Mouse (Mus musculus) heart, postnatal 10 days (tissue): ENCODE measurements around the gene Ttyh2. TPM values are rescaled to one million over a fixed set of nuclear protein-coding genes. Genes with fewer than 3 reads are reported as not detected.

ENCODE experiments used
- DNase-seq, 2 experiments: peaks; one replicate each; pipeline ENCODE4 v3.0.0; 2021
- intact Hi-C: fragments of 180-260 bp; cut with DNase I; formaldehyde crosslinking; loops from one replicate; pipeline ENCODE4 v1.15.1; 2025
- total RNA-seq, 2 experiments: library from RNA; stranded (reverse); gene quantifications; 2 replicates each; pipeline ENCODE4 v1.2.3; 2021

Gene Ttyh2
- total RNA-seq, 2 experiments from 2014 or later: 25.2 to 26.3 TPM

GRCm38 (mm10) chr11:114736111-114736510 lies 60.9 kb downstream of the Ttyh2 start:
- intact Hi-C loops: loop anchor here (2.0 kb wide), 1 partner anchor 59 kb away; no protein-coding TSS in a partner anchor
- no peak for DNase-seq

- intact Hi-C loops: loop anchor here (2.0 kb wide), 1 partner anchor 60 kb away; no protein-coding TSS in a partner anchor
- DNase-seq: peak; percentile 63 to 79
Observed at GRCm38 (mm10) chr11:114736913-114737624, 61.8 kb downstream of the Ttyh2 start.

DNA sequence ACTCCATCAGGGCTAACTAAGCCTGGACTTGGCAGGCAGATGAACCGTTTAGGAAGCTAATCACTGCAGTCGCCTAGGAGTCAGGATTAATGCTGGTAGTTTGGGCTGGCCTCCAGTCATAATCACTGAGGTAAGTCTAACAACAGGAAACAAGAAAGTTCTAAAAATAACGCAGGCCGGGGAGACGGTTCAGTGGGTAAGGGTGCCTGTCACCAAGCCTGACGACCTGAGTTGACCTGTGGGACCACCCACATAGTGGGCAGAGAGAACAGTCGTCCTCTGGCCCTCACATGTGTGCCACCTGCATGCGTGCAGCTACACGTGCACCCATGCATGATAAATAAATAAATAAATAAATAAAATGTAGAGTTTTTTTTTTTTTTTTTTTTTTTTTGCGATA lies 65.4 kb downstream of the Ttyh2 start:
- intact Hi-C loops: no loop called here
- DNase-seq: peak; percentile 38 to 43

GRCm38 (mm10) chr11:114741451-114741850 lies 66.2 kb downstream of the Ttyh2 start:
- no peak for DNase-seq
- intact Hi-C loops: no loop called here

- intact Hi-C loops: loop anchor here (1.0 kb wide), 1 partner anchor 44 kb away; no protein-coding TSS in a partner anchor
- peak; percentile 93 to 97 for DNase-seq
Observed at GRCm38 (mm10) chr11:114745134-114745533, 69.9 kb downstream of the Ttyh2 start.

DNA sequence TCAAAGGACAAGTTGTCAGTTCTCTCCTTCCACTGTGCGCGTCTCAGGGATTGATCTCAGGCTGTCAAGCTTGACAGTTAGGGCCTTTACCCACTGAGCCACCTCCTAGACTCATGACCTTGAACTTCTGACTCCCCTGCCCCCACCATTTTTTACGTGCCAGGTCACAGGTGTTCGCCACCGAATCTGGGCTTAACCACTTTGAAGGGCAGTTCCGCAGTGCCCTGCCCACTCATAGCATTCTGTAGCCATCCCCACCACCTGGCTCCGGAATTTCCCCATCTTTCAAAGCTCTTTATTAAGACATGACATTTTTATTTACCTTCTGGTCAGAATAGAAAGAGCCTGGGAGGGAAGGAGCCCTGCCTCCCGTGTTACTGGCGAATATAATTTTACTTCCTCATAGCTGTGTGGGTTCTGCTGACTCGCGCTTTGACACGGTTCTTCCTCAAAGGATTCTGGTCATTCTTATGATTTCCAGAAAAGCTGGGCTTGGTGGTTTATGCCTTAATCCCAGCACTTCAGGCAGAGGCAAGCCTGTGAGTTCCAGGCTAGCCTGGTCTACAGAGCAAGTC lies 72.4 kb downstream of the Ttyh2 start:
- intact Hi-C loops: loop anchor here (2.0 kb wide), 1 partner anchor 165 kb away; no protein-coding TSS in a partner anchor
- DNase-seq: no peak

DNA sequence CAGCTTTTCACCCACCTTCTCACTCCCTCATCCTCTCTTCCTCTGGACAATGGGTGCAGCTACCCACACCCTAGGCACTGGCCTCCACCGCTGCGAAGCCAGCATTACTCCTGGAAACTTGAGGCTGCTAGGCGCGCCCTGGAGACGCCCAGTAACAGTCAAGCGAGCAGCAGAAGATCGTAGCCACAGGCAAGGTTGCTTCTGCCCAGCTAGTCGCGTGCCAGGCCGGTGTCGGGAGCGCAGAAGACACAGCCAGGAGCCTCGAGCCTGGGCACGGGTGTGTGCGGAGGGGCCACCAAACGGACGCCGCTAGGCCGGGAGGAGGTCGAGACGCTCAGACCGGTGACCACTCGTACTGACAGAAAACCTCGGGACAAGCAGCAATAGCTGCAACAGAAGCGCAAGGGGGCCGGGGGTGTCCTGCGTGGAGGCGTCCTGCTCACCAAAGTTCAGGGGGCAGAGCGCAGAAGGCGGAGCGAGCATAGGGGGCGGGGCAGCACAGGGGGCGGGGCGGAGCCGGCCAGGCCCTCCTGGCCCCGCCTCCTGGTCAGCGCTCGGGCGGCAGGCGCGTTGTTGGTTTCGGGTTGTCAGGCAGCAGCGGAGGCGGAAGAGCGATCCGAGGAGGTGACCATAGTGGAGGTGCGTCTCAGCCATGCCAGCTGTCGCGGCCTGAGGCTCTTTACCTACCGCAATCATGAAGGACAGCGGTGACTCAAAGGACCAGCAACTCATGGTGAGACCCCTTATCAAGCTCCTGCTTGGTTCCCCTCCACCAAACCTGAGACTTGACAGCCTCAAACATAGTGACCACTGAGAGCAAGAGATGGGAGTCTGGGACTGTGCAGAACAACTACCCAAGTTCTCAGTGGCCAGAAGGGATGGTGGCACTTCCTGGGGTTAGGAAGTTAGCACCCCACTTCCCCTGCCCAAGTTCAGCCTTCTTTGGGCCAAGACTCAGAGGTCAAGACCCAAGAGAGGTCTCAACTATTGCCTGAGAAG lies 89.9 kb downstream of the Ttyh2 start, which contains the start of gene Kif19a:
TSS of gene Kif19a (plus strand) at position 569 of the 999 bp plus-strand sequence.
- DNase-seq: peak; percentile 50 to 63
- intact Hi-C loops: no loop called here

GRCm38 (mm10) chr11:114769911-114770310 lies 94.7 kb downstream of the Ttyh2 start:
- intact Hi-C loops: no loop called here
- DNase-seq: no peak

Other genes starting within 250 kb of the Ttyh2 start
- gene Rpl38, start 6.9 kb upstream of the Ttyh2 start, total RNA-seq: 100 to 1,000 TPM; 771 to 825 TPM
- gene Dnaic2, start 52.0 kb downstream of the Ttyh2 start, total RNA-seq: under 1 TPM; 0.55 to 0.57 TPM
- under 1 TPM; 0.24 to 0.47 TPM for gene Kif19a, start 90.0 kb downstream of the Ttyh2 start, total RNA-seq
- under 1 TPM in 1 of 2 experiments, not detected in 1; 0.32 TPM for gene Btbd17, start 120.5 kb downstream of the Ttyh2 start, total RNA-seq
- not detected for gene Gpr142, start 123.5 kb downstream of the Ttyh2 start, total RNA-seq
- gene Gprc5c, start 175.7 kb downstream of the Ttyh2 start, total RNA-seq: 10 to 100 TPM; 12.9 to 18.1 TPM
- under 1 TPM; 0.96 to 0.99 TPM for gene Cd300a, start 214.6 kb downstream of the Ttyh2 start, total RNA-seq